Mouse (Mus musculus) testis, adult 2 months (tissue): ENCODE measurements around the gene Cpsf2.

ENCODE experiments used
- CTCF ChIP-seq: fragments of 200-500 bp; IDR thresholded peaks from 2 replicates; pipeline ENCODE4 v1.5.1; 2012; ENCODE audit warnings: low read depth, mild to moderate bottlenecking, inconsistent platforms, low read length, moderate library complexity; ENCODE audit not compliant: control insufficient read depth, insufficient read depth, insufficient replicate concordance
- POLR2A ChIP-seq: fragments of 200-500 bp; IDR thresholded peaks from 2 replicates; pipeline ENCODE4 v1.6.1; 2012; ENCODE audit warnings: low read depth, mild to moderate bottlenecking, inconsistent platforms, low read length, moderate library complexity; ENCODE audit not compliant: control insufficient read depth

DNA sequence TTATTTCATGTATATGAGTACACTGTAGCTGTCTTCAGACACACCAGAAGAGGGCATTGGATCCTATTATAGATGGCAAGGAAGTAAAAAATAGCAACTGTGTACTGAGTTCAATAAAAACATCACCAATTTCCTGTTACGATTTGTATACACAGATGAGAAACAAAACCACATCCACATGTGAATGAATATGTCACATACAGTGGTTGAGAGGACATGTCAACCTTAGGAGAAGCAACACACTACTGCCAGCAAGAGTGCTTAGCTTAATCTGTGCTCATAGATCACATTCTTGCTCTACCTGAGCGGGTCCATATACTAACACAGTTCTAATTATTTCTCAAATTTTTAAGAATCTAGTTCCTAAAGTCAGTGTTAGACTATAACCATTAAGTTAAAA is 4.5 kb upstream of the Cpsf2 start:
- TF ChIP-seq POLR2A (no peak), CTCF (no peak)
